Mouse (Mus musculus) forebrain, postnatal 0 days (tissue): ENCODE measurements at regions not wholly inside any gene's neighbourhood (a gene's known extent, or its start where the extent isn't known, plus 50 kb on each side); places are given as distances from the start of the nearest gene placed in this dataset.

Experiments used
- ATAC-seq: fragments of 200-750 bp; cut with Nextera tagmentation; 2 replicates; pipeline ENCODE4 v1.8.0; 2017; ENCODE audit warnings: mild to moderate bottlenecking, moderate library complexity
- DNase-seq: peaks from one replicate; pipeline ENCODE4 v3.0.0-alpha.2; 2015
- H3K27ac ChIP-seq: fragments of 300-500 bp; sonication (generic); 2 replicates; pipeline ENCODE4 v1.5.1; 2014; ENCODE audit warnings: low read depth, mild to moderate bottlenecking, antibody characterized with exemption, low read length, moderate library complexity, mixed read lengths
- H3K27me3 ChIP-seq: fragments of 300-500 bp; sonication (generic); 2 replicates; pipeline ENCODE4 v1.6.1; 2014; ENCODE audit warnings: mild to moderate bottlenecking, low read length, mixed read lengths; ENCODE audit not compliant: insufficient read depth
- H3K36me3 ChIP-seq: fragments of 300-500 bp; sonication (generic); 2 replicates; pipeline ENCODE4 v1.6.1; 2014; ENCODE audit warnings: mild to moderate bottlenecking, moderate library complexity; ENCODE audit not compliant: insufficient read depth
- H3K4me1 ChIP-seq: fragments of 300-500 bp; sonication (generic); 2 replicates; pipeline ENCODE4 v1.6.1; 2014; ENCODE audit warnings: antibody characterized with exemption; ENCODE audit not compliant: insufficient read depth
- H3K4me2 ChIP-seq: fragments of 300-500 bp; sonication (generic); 2 replicates; pipeline ENCODE4 v1.6.1; 2014; ENCODE audit warnings: low read depth, mild to moderate bottlenecking, moderate library complexity
- H3K4me3 ChIP-seq: fragments of 300-500 bp; sonication (generic); 2 replicates; pipeline ENCODE4 v1.5.1; 2014; ENCODE audit warnings: low read depth, low read length, mixed read lengths
- H3K9ac ChIP-seq: fragments of 300-500 bp; sonication (generic); 2 replicates; pipeline ENCODE4 v1.6.1; 2014; ENCODE audit warnings: mild to moderate bottlenecking
- H3K9me3 ChIP-seq: fragments of 300-500 bp; sonication (generic); 2 replicates; pipeline ENCODE4 v1.6.1; 2016; ENCODE audit warnings: low read length
- CTCF ChIP-seq: sonication (generic); IDR thresholded peaks from 2 replicates; pipeline ENCODE4 v1.5.1; 2016; ENCODE audit warnings: antibody characterized with exemption, control low read depth, low read depth
- WGBS: fragments of 180-500 bp; shearing (Covaris S2); extraction: QIAGEN DNeasy Blood & Tissue Kit; methylation state at CpG from one replicate; pipeline ENCODE4 v1.1.7; 2014; 5-methylcytosine and 5-hydroxymethylcytosine counted together

DNA sequence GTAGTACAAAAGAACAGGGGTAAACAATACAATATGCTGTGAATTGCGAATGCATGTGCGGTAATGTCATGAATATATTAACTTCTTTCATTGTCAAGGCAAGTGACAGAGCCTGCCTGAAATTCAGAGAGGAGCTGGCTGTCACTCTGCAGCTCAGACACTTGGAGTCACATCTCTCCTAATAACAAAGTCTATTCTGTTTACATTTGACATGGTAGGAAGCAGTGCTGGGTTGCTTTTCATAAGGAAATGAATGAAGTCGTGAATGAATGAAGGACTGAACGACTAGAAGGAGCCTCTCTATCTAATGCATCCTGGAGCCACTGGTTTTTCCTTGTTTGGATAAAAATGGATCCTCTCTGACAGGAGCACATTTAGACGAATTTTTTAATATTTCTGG is 1053.9 kb downstream of the 5730522E02Rik start:
- peak overlapping the region; percentile 39 for H3K4me2 ChIP-seq
- DNase-seq = peak; percentile 52
- no peaks in the 10 kb centered on the region for H3K27me3 ChIP-seq
- no peaks in the 10 kb centered on the region for H3K36me3 ChIP-seq
- peak; percentile 90; the same call in 1 of the 2 replicates for ATAC-seq
- peak overlapping the region; percentile 20; the same call in 1 of the 2 replicates for H3K4me3 ChIP-seq
- H3K27ac ChIP-seq = peak overlapping the region; percentile 62
- H3K4me1 ChIP-seq = peaks cover 9% of the 10 kb centered on the region; the same call in 1 of the 2 replicates
- 8% methylated on average over 5 of the region's 5 CpGs for WGBS
- H3K9ac ChIP-seq = peak overlapping the region; percentile 29; the same call in 1 of the 2 replicates
- TF ChIP-seq CTCF = no peak
- no peaks in the 10 kb centered on the region for H3K9me3 ChIP-seq

- WGBS = 7% methylated on average over 11 of the region's 11 CpGs
- Histone ChIP-seq H3K36me3 (no peaks in the 10 kb centered on the region), H3K4me2 (peak overlapping the region; percentile 39), H3K27ac (peak overlapping the region; percentile 62), H3K9me3 (no peaks in the 10 kb centered on the region), H3K9ac (peak overlapping the region; percentile 29; the same call in 1 of the 2 replicates), H3K4me3 (peak overlapping the region; percentile 20), H3K4me1 (peaks cover 9% of the 10 kb centered on the region; the same call in 1 of the 2 replicates), H3K27me3 (no peaks in the 10 kb centered on the region)
- TF ChIP-seq CTCF = no peak
- DNase-seq (peak; percentile 47), ATAC-seq (peak; percentile 60; the same call in 1 of the 2 replicates)
Observed at GRCm38 (mm10) chr11:25157135-25157860, 1053.3 kb downstream of the 5730522E02Rik start.

DNA sequence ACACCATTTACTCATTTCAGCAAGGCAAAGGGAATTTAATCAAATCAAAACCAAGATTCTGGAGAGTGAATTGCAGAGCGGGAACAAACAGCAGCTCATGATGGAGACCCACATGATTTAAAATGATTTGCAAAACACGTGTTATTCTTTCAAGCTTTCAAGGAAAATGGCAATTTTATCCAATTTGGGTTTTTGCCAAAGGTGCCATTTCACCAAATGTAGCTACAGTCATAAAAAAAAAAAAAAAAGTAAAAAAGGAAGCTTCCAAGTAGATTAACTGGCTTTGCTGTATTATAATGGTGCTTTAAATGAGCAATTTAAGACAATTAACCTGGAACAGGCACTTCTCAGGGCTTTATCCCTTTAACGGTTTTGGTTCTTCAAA is 1052.7 kb downstream of the 5730522E02Rik start:
- DNase-seq (peak; percentile 67), ATAC-seq (no peak)
- no peak overlapping the region for H3K4me3 ChIP-seq
- no peak overlapping the region for H3K4me2 ChIP-seq
- H3K27me3 ChIP-seq = no peaks in the 10 kb centered on the region
- H3K36me3 ChIP-seq = no peaks in the 10 kb centered on the region
- peaks cover 9% of the 10 kb centered on the region; the same call in 1 of the 2 replicates for H3K4me1 ChIP-seq
- 15% methylated on average over 3 of the region's 3 CpGs for whole genome bisulfite sequencing
- H3K9me3 ChIP-seq = no peaks in the 10 kb centered on the region
- H3K27ac ChIP-seq = peak overlapping the region; percentile 62; the same call in 1 of the 2 replicates
- H3K9ac ChIP-seq = no peak overlapping the region
- no peak for TF ChIP-seq CTCF

- Histone ChIP-seq H3K4me2 (no peak overlapping the region), H3K9me3 (no peaks in the 10 kb centered on the region), H3K4me3 (no peak overlapping the region), H3K9ac (no peak overlapping the region), H3K36me3 (no peaks in the 10 kb centered on the region), H3K4me1 (peaks cover 9% of the 10 kb centered on the region; the same call in 1 of the 2 replicates), H3K27ac (no peak overlapping the region), H3K27me3 (no peaks in the 10 kb centered on the region)
- DNase-seq = no peak
- WGBS = 98% methylated on average over 1 of the region's 1 CpGs
- no peak for TF ChIP-seq CTCF
- ATAC-seq = no peak
Observed at GRCm38 (mm10) chr11:25158884-25159283, 1051.7 kb downstream of the 5730522E02Rik start.

GRCm38 (mm10) chr11:25167939-25168338 is 1042.6 kb downstream of the 5730522E02Rik start:
- TF ChIP-seq CTCF = no peak
- Histone ChIP-seq H3K27me3 (no peaks in the 10 kb centered on the region), H3K9me3 (no peaks in the 10 kb centered on the region), H3K36me3 (no peaks in the 10 kb centered on the region), H3K27ac (peak overlapping the region; percentile 55; the same call in 1 of the 2 replicates), H3K4me1 (no peaks in the 10 kb centered on the region), H3K9ac (no peak overlapping the region), H3K4me2 (no peak overlapping the region), H3K4me3 (no peak overlapping the region)
- DNase-seq (peak; percentile 12), ATAC-seq (peak; percentile 54; the same call in 1 of the 2 replicates)
- 55% methylated on average over 1 of the region's 1 CpGs for WGBS

- Histone ChIP-seq H3K4me3 (no peak overlapping the region), H3K9me3 (no peaks in the 10 kb centered on the region), H3K27me3 (no peaks in the 10 kb centered on the region), H3K4me1 (no peaks in the 10 kb centered on the region), H3K36me3 (no peaks in the 10 kb centered on the region), H3K4me2 (no peak overlapping the region), H3K27ac (no peak overlapping the region), H3K9ac (no peak overlapping the region)
- no peak for TF ChIP-seq CTCF
- DNase-seq = peak; percentile 53
- WGBS = 34% methylated on average over 1 of the region's 1 CpGs
- peak; percentile 83 for ATAC-seq
Observed at GRCm38 (mm10) chr11:25171048-25171447, 1039.5 kb downstream of the 5730522E02Rik start.
